Mouse (Mus musculus) intestine, postnatal 0 days (tissue): ENCODE results near the gene Ncoa7. TPM values are rescaled to one million over a fixed set of nuclear protein-coding genes. Genes with fewer than 3 reads are reported as not detected.
A peak's percentile ranks its signal among the peaks of the same experiment; 100 is the strongest.

Source experiments
- ATAC-seq: fragments of 200-750 bp; cut with Nextera tagmentation; 2 replicates; pipeline ENCODE4 v1.8.0; 2017; ENCODE audit warnings: mild to moderate bottlenecking, moderate TSS enrichment, moderate library complexity
- H3K27ac ChIP-seq: fragments of 300-500 bp; sonication (generic); 2 replicates; pipeline ENCODE4 v1.5.1; 2014; ENCODE audit warnings: mild to moderate bottlenecking, low read depth, low read length, moderate library complexity
- H3K27me3 ChIP-seq: fragments of 300-500 bp; sonication (generic); replicated peaks from 2 replicates; pipeline ENCODE4 v1.6.1; 2014; ENCODE audit warnings: low read length, mixed read lengths; ENCODE audit not compliant: control insufficient read depth, insufficient read depth
- H3K36me3 ChIP-seq: fragments of 300-500 bp; sonication (generic); 2 replicates; pipeline ENCODE4 v1.6.1; 2014; ENCODE audit warnings: mild to moderate bottlenecking, moderate library complexity; ENCODE audit not compliant: control insufficient read depth, insufficient read depth
- H3K4me1 ChIP-seq: fragments of 300-500 bp; sonication (generic); replicated peaks from 2 replicates; pipeline ENCODE4 v1.6.1; 2014; ENCODE audit warnings: antibody characterized with exemption, low read length, mixed read lengths; ENCODE audit not compliant: control insufficient read depth, insufficient read depth
- H3K4me2 ChIP-seq: fragments of 300-500 bp; sonication (generic); replicated peaks from 2 replicates; pipeline ENCODE4 v1.6.1; 2014; ENCODE audit warnings: low read depth, mild to moderate bottlenecking, moderate library complexity
- H3K4me3 ChIP-seq: fragments of 300-500 bp; sonication (generic); 2 replicates; pipeline ENCODE4 v1.5.1; 2014; ENCODE audit warnings: low read depth, low read length
- H3K9ac ChIP-seq: fragments of 300-500 bp; sonication (generic); 2 replicates; pipeline ENCODE4 v1.6.1; 2014; ENCODE audit warnings: mild to moderate bottlenecking, low read depth, low read length
- H3K9me3 ChIP-seq: fragments of 300-500 bp; sonication (generic); 2 replicates; pipeline ENCODE4 v1.6.1; 2016; ENCODE audit warnings: mixed run types; ENCODE audit not compliant: control insufficient read depth
- CTCF ChIP-seq: sonication (generic); IDR thresholded peaks from 2 replicates; pipeline ENCODE4 v1.5.1; 2016; ENCODE audit warnings: low read depth, mild to moderate bottlenecking, control low read depth, antibody characterized with exemption, moderate library complexity
- WGBS: fragments of 180-500 bp; shearing (Covaris S2); extraction: QIAGEN DNeasy Blood & Tissue Kit; methylation state at CpG from one replicate; pipeline ENCODE4 v1.1.7; 2014; 5-methylcytosine and 5-hydroxymethylcytosine counted together
- polyA plus RNA-seq: library from polyadenylated mRNA; unstranded; fragments of >200 nt; fragmentation: Nextera tagmentation; extraction: Ambion mirVana; gene quantifications from 2 replicates; pipeline ENCODE4 v1.2.1, GENCODE M21; 2015

Ncoa7 gene
- polyA plus RNA-seq, 1 experiment from 2014 or later = 10.4 TPM

GRCm38 (mm10) chr10:30842228-30842627 lies 39.1 kb upstream of the Ncoa7 start:
- Histone ChIP-seq H3K27me3 (peaks cover 57% of the 10 kb centered on the region), H3K4me2 (peak overlapping the region; percentile 83), H3K27ac (0 out of 2 replicates have a peak overlapping the region, but pooled peaks have one; percentile 7), H3K4me3 (peak overlapping the region; percentile 50), H3K9me3 (no peaks in the 10 kb centered on the region), H3K9ac (peak overlapping the region; percentile 19; the same call in 1 of the 2 replicates), H3K4me1 (peaks cover 4% of the 10 kb centered on the region; the same call in 1 of the 2 replicates), H3K36me3 (no peaks in the 10 kb centered on the region)
- ATAC-seq = peak; percentile 17; the same call in 1 of the 2 replicates
- under 1% methylated on average over 29 of the region's 29 CpGs for WGBS
- no peak for TF ChIP-seq CTCF

- peaks cover 4% of the 10 kb centered on the region; the same call in 1 of the 2 replicates for H3K4me1 ChIP-seq
- no peaks in the 10 kb centered on the region for H3K36me3 ChIP-seq
- no peak overlapping the region for H3K9ac ChIP-seq
- no peaks in the 10 kb centered on the region for H3K9me3 ChIP-seq
- H3K27ac ChIP-seq = no peak overlapping the region
- no peak overlapping the region for H3K4me2 ChIP-seq
- no peak overlapping the region for H3K4me3 ChIP-seq
- WGBS = 82% methylated on average over 5 of the region's 5 CpGs
- peaks cover 51% of the 10 kb centered on the region for H3K27me3 ChIP-seq
- no peak for ATAC-seq
- no peak for TF ChIP-seq CTCF
These were observed 37.7 kb upstream of the Ncoa7 start for GRCm38 (mm10) chr10:30840824-30841223.

- H3K27me3 ChIP-seq = peaks cover 26% of the 10 kb centered on the region
- H3K4me1 ChIP-seq = no peaks in the 10 kb centered on the region; the same call in 1 of the 2 replicates
- H3K4me2 ChIP-seq = no peak overlapping the region
- H3K9ac ChIP-seq = no peak overlapping the region
- ATAC-seq = no peak
- H3K36me3 ChIP-seq = no peaks in the 10 kb centered on the region
- no peak overlapping the region for H3K4me3 ChIP-seq
- no peak overlapping the region for H3K27ac ChIP-seq
- TF ChIP-seq CTCF = peak; percentile 58
- 7% methylated on average over 1 of the region's 1 CpGs for WGBS
- H3K9me3 ChIP-seq = no peaks in the 10 kb centered on the region
These were observed 35.1 kb upstream of the Ncoa7 start for GRCm38 (mm10) chr10:30838188-30838587.

- WGBS = 0% methylated on average over 1 of the region's 1 CpGs
- no peak overlapping the region for H3K27ac ChIP-seq
- H3K4me1 ChIP-seq = no peaks in the 10 kb centered on the region
- no peak for ATAC-seq
- no peak overlapping the region for H3K4me2 ChIP-seq
- no peak overlapping the region for H3K9ac ChIP-seq
- H3K9me3 ChIP-seq = no peaks in the 10 kb centered on the region
- peak; percentile 81 for TF ChIP-seq CTCF
- H3K4me3 ChIP-seq = no peak overlapping the region
- no peaks in the 10 kb centered on the region for H3K36me3 ChIP-seq
- H3K27me3 ChIP-seq = no peaks in the 10 kb centered on the region
These were observed 21.9 kb upstream of the Ncoa7 start for GRCm38 (mm10) chr10:30825049-30825448.

GRCm38 (mm10) chr10:30810967-30811293 lies 7.8 kb upstream of the Ncoa7 start:
- peak; percentile 89 for TF ChIP-seq CTCF
- peak; percentile 96 for ATAC-seq
- Histone ChIP-seq H3K4me3 (peak overlapping the region; percentile 48), H3K4me2 (peak overlapping the region; percentile 61), H3K27ac (no peak overlapping the region), H3K27me3 (no peaks in the 10 kb centered on the region), H3K4me1 (0 out of 2 replicates have a peak, but pooled peaks cover 3% of the 10 kb centered on the region), H3K9ac (no peak overlapping the region), H3K9me3 (no peaks in the 10 kb centered on the region), H3K36me3 (no peaks in the 10 kb centered on the region)
- WGBS = 9% methylated on average over 11 of the region's 11 CpGs

GRCm38 (mm10) chr10:30810247-30810966 lies 7.3 kb upstream of the Ncoa7 start:
- Histone ChIP-seq H3K36me3 (no peaks in the 10 kb centered on the region), H3K4me2 (peak overlapping the region; percentile 61), H3K27ac (no peak overlapping the region), H3K27me3 (no peaks in the 10 kb centered on the region), H3K4me1 (0 out of 2 replicates have a peak, but pooled peaks cover 3% of the 10 kb centered on the region), H3K9ac (no peak overlapping the region), H3K9me3 (no peaks in the 10 kb centered on the region), H3K4me3 (peak overlapping the region; percentile 48)
- 27% methylated on average over 9 of the region's 9 CpGs for WGBS
- ATAC-seq = peak; percentile 52
- TF ChIP-seq CTCF = no peak
